Mouse (Mus musculus): ENCODE data around the gene Asb8. TPM values are rescaled to one million over a fixed set of nuclear protein-coding genes. Genes with fewer than 3 reads are reported as not detected.

Gene Asb8
- total RNA-seq, 4 experiments from 2014 or later = 39.6 to 49.2 (median 43.8) TPM

GRCm38 (mm10) chr15:98114852-98115778, 50.3 kb downstream of the Asb8 start:
- no peak for DNase-seq

- DNase-seq = no peak
These were observed 51.1 kb downstream of the Asb8 start for GRCm38 (mm10) chr15:98114098-98114851.

- no peak for DNase-seq
These were observed 53.6 kb downstream of the Asb8 start for GRCm38 (mm10) chr15:98111791-98112190.

- DNase-seq = peak; percentile 87
These were observed 56.9 kb downstream of the Asb8 start for GRCm38 (mm10) chr15:98108297-98109152.

- no peak for DNase-seq
These were observed 57.6 kb downstream of the Asb8 start for GRCm38 (mm10) chr15:98107703-98108296.

- DNase-seq = no peak
These were observed 58.2 kb downstream of the Asb8 start for GRCm38 (mm10) chr15:98107230-98107629.

GRCm38 (mm10) chr15:98106506-98106905, 58.9 kb downstream of the Asb8 start:
- no peak for DNase-seq

GRCm38 (mm10) chr15:98102401-98102800, 63.0 kb downstream of the Asb8 start:
- no peak for DNase-seq

- no peak for DNase-seq
These were observed 66.9 kb downstream of the Asb8 start for GRCm38 (mm10) chr15:98098519-98098918.

GRCm38 (mm10) chr15:98096957-98097356, 68.5 kb downstream of the Asb8 start:
- no peak for DNase-seq

GRCm38 (mm10) chr15:98094905-98095304, 70.5 kb downstream of the Asb8 start:
- no peak for DNase-seq

GRCm38 (mm10) chr15:98093121-98094011, 72.1 kb downstream of the Asb8 start, which contains the start of gene Senp1:
Gene Senp1 (minus strand): TSS chr15:98093744.
- DNase-seq = peak; percentile 88

- DNase-seq = no peak
These were observed 72.9 kb downstream of the Asb8 start, which contains the start of gene Pfkm for GRCm38 (mm10) chr15:98092372-98093120. Gene Pfkm (plus strand): TSS chr15:98092589.

GRCm38 (mm10) chr15:98091841-98092240, 73.6 kb downstream of the Asb8 start:
- no peak for DNase-seq

- no peak for DNase-seq
These were observed 75.8 kb downstream of the Asb8 start for GRCm38 (mm10) chr15:98089421-98090183.

GRCm38 (mm10) chr15:98088889-98089288, 76.5 kb downstream of the Asb8 start:
- DNase-seq = no peak

Measured in adrenal gland, adult 8-10 months (tissue).